Mouse (Mus musculus) CH12.LX (cell line): ENCODE measurements at regions not wholly inside any gene's neighbourhood (a gene's known extent, or its start where the extent isn't known, plus 50 kb on each side); places are given as distances from the start of the nearest gene placed in this dataset.

Source experiments
- DNase-seq: peaks from one replicate; pipeline ENCODE4 v3.0.0-alpha.2; 2013; ENCODE audit errors: extremely low read depth
- H3K27ac ChIP-seq: 2 replicates; pipeline ENCODE4 v1.5.1; 2012; ENCODE audit warnings: low read depth, mild to moderate bottlenecking, control low read depth, moderate library complexity; ENCODE audit not compliant: insufficient read depth
- H3K27me3 ChIP-seq: replicated peaks from 2 replicates; pipeline ENCODE3; 2012; ENCODE audit warnings: inconsistent platforms
- H3K36me3 ChIP-seq, 2 experiments: replicated peaks in 1 of 2; 2 replicates each; pipeline versions ENCODE3 to v1.6.1; 2012; ENCODE audit warnings: inconsistent platforms in 1 of 2, low read length in 1 of 2, mild to moderate bottlenecking in 1 of 2, mixed read lengths in 1 of 2, moderate library complexity in 1 of 2; ENCODE audit not compliant: control insufficient read depth in 1 of 2, insufficient read depth in 1 of 2
- H3K4me1 ChIP-seq, 2 experiments: 2 replicates each; pipeline ENCODE4 v1.6.1; 2012; ENCODE audit warnings: inconsistent platforms in 1 of 2, moderate library complexity in 1 of 2; ENCODE audit not compliant: insufficient read depth in 2 of 2, control insufficient read depth in 1 of 2
- H3K4me2 ChIP-seq: 2 replicates; pipeline ENCODE4 v1.6.1; 2012; ENCODE audit warnings: low read depth, mild to moderate bottlenecking, control low read depth; ENCODE audit not compliant: poor library complexity, insufficient read depth, severe bottlenecking
- H3K4me3 ChIP-seq, 3 experiments: fragments of 150-350 bp in 1 of 3; sonication (generic) in 1 of 3; replicated peaks in 1 of 3; 2 replicates each; pipeline versions ENCODE3 to v1.5.1; 2011 to 2012; ENCODE audit warnings: low read depth in 2 of 3, low read length in 2 of 3, mild to moderate bottlenecking in 2 of 3, moderate library complexity in 2 of 3, control low read depth in 1 of 3, improper control_type of control experiment in 1 of 3, inconsistent platforms in 1 of 3, mixed read lengths in 1 of 3; ENCODE audit not compliant: poor library complexity in 1 of 3
- H3K79me2 ChIP-seq: replicated peaks from 2 replicates; pipeline ENCODE4 v1.6.1; 2012; ENCODE audit warnings: mild to moderate bottlenecking, moderate library complexity; ENCODE audit not compliant: control insufficient read depth, poor library complexity, insufficient read depth, severe bottlenecking; ENCODE audit errors: extremely low read depth
- H3K9ac ChIP-seq: 2 replicates; pipeline ENCODE4 v1.6.1; 2012; ENCODE audit warnings: low read depth, mild to moderate bottlenecking, control low read depth, moderate library complexity; ENCODE audit not compliant: insufficient read depth
- H3K9me3 ChIP-seq: replicated peaks from 2 replicates; pipeline ENCODE3; 2012; ENCODE audit warnings: low read length, inconsistent platforms, mixed read lengths
- CHD2 ChIP-seq: IDR thresholded peaks from 2 replicates; pipeline ENCODE4 v1.6.1; 2011; ENCODE audit warnings: low read length, improper control_type of control experiment
- ETS1 ChIP-seq: conservative IDR thresholded peaks from 2 replicates; pipeline ENCODE4 v1.6.1; 2012; ENCODE audit warnings: low read depth, mild to moderate bottlenecking, inconsistent platforms, low read length, improper control_type of control experiment, moderate library complexity
- GABPA ChIP-seq: IDR thresholded peaks from 2 replicates; pipeline ENCODE4 v1.6.1; 2012; ENCODE audit warnings: low read depth, low read length, improper control_type of control experiment, inconsistent platforms; ENCODE audit not compliant: insufficient replicate concordance
- JUND ChIP-seq: conservative IDR thresholded peaks from 2 replicates; pipeline ENCODE4 v1.6.1; 2011; ENCODE audit warnings: low read depth, low read length, improper control_type of control experiment
- KAT2A ChIP-seq: IDR thresholded peaks from 2 replicates; pipeline ENCODE4 v1.6.1; 2012; ENCODE audit warnings: low read length, improper control_type of control experiment, inconsistent platforms; ENCODE audit not compliant: insufficient replicate concordance
- MAZ ChIP-seq: IDR thresholded peaks from 2 replicates; pipeline ENCODE4 v1.6.1; 2012; ENCODE audit warnings: low read depth, mild to moderate bottlenecking, inconsistent platforms, low read length, improper control_type of control experiment, moderate library complexity
- MEF2A ChIP-seq: IDR thresholded peaks from 2 replicates; pipeline ENCODE4 v1.6.1; 2014; ENCODE audit warnings: low read depth, mild to moderate bottlenecking, inconsistent platforms, low read length, improper control_type of control experiment, borderline replicate concordance
- MXI1 ChIP-seq: IDR thresholded peaks from 2 replicates; pipeline ENCODE4 v1.6.1; 2011; ENCODE audit warnings: mild to moderate bottlenecking, low read depth, low read length, improper control_type of control experiment
- NRF1 ChIP-seq: IDR thresholded peaks from 2 replicates; pipeline ENCODE4 v1.6.1; 2014; ENCODE audit warnings: low read depth, mild to moderate bottlenecking, inconsistent platforms, low read length, improper control_type of control experiment, moderate library complexity
- PAX5 ChIP-seq: IDR thresholded peaks from 2 replicates; pipeline ENCODE4 v1.6.1; 2012; ENCODE audit warnings: low read length, inconsistent platforms, mixed read lengths
- POLR2A ChIP-seq: IDR thresholded peaks from 2 replicates; pipeline ENCODE4 v1.6.1; 2011; ENCODE audit warnings: low read depth, mild to moderate bottlenecking, improper control_type of control experiment, low read length
- RAD21 ChIP-seq: IDR thresholded peaks from 2 replicates; pipeline ENCODE4 v1.6.1; 2011; ENCODE audit warnings: low read depth, mild to moderate bottlenecking, low read length, improper control_type of control experiment, moderate library complexity
- TCF12 ChIP-seq: IDR thresholded peaks from 2 replicates; pipeline ENCODE4 v1.6.1; 2014; ENCODE audit warnings: low read depth, mild to moderate bottlenecking, inconsistent platforms, low read length, improper control_type of control experiment
- USF2 ChIP-seq: conservative IDR thresholded peaks from 2 replicates; pipeline ENCODE4 v1.6.1; 2011; ENCODE audit warnings: low read depth, low read length, improper control_type of control experiment
- ZMIZ1 ChIP-seq: IDR thresholded peaks from 2 replicates; pipeline ENCODE4 v1.6.1; 2012; ENCODE audit warnings: low read depth, mild to moderate bottlenecking, inconsistent platforms, low read length, improper control_type of control experiment
- ZNF384 ChIP-seq: IDR thresholded peaks from 2 replicates; pipeline ENCODE4 v1.6.1; 2012; ENCODE audit warnings: low read depth, low read length, improper control_type of control experiment, inconsistent platforms
- dilution Hi-C: fragments of 300-500 bp; cut with MboI; formaldehyde crosslinking; loops from 2 replicates; pipeline ENCODE4 v1.14.3; 2020; ENCODE audit warnings: low sequenced_read_pairs; ENCODE audit not compliant: extremely low pct_unique_long_range_greater_than_20kb, extremely low pct_ligation_motif_present
- in situ Hi-C: fragments of 300-500 bp; cut with MboI; formaldehyde crosslinking; loops from 3 replicates; pipeline ENCODE4 v1.14.3; 2019; ENCODE audit warnings: low sequenced_read_pairs, low pct_ligation_motif_present, low pct_unique_long_range_greater_than_20kb, mixed read lengths

- no peak for TF ChIP-seq MAZ
- no peak for TF ChIP-seq RAD21
- no peak for TF ChIP-seq MEF2A
- no peak for TF ChIP-seq ETS1
- TF ChIP-seq NRF1 = no peak
- TF ChIP-seq ZMIZ1 = no peak
- TF ChIP-seq KAT2A = no peak
- TF ChIP-seq USF2 = no peak
- TF ChIP-seq ZNF384 = no peak
- TF ChIP-seq CHD2 = no peak
- no peak for TF ChIP-seq POLR2A
- no peak for TF ChIP-seq JUND
- TF ChIP-seq PAX5 = no peak
- TF ChIP-seq TCF12 = no peak
- no peak for TF ChIP-seq MXI1
- no peaks in the 10 kb centered on the region for H3K79me2 ChIP-seq
- DNase-seq = no peak
- H3K27ac ChIP-seq = no peak overlapping the region
- H3K4me1 ChIP-seq = peaks cover 0 to 9% of the 10 kb centered on the region in 2 experiments; a peak in 2 of 4 replicates
- H3K27me3 ChIP-seq = no peaks in the 10 kb centered on the region
- in situ Hi-C loops = no loop called here
- dilution Hi-C loops = no loop called here
- no peaks in the 10 kb centered on the region for H3K36me3 ChIP-seq
- H3K9ac ChIP-seq = no peak overlapping the region
- H3K4me2 ChIP-seq = no peak overlapping the region
- H3K9me3 ChIP-seq = no peaks in the 10 kb centered on the region
- no peak overlapping the region for H3K4me3 ChIP-seq
These were observed 145.8 kb downstream of the Irs2 start for GRCm38 (mm10) chr8:10862442-10862841.

- no peak for DNase-seq
- Histone ChIP-seq H3K4me3 (no peak overlapping the region), H3K4me1 (peaks cover 0 to 11% of the 10 kb centered on the region in 2 experiments; a peak in 2 of 4 replicates), H3K36me3 (no peaks in the 10 kb centered on the region), H3K9me3 (no peaks in the 10 kb centered on the region), H3K9ac (no peak overlapping the region), H3K27ac (no peak overlapping the region), H3K27me3 (no peaks in the 10 kb centered on the region), H3K4me2 (no peak overlapping the region)
- in situ Hi-C loops = no loop called here
- dilution Hi-C loops = no loop called here
- TF ChIP-seq GABPA = no peak
- TF ChIP-seq, all 38 proteins: peak for 0
- H3K79me2 ChIP-seq = no peaks in the 10 kb centered on the region
These were observed 147.4 kb downstream of the Irs2 start for GRCm38 (mm10) chr8:10860810-10861209.
